ENCODE assay signal across 10 mouse cellular contexts in the genomic region with DNA sequence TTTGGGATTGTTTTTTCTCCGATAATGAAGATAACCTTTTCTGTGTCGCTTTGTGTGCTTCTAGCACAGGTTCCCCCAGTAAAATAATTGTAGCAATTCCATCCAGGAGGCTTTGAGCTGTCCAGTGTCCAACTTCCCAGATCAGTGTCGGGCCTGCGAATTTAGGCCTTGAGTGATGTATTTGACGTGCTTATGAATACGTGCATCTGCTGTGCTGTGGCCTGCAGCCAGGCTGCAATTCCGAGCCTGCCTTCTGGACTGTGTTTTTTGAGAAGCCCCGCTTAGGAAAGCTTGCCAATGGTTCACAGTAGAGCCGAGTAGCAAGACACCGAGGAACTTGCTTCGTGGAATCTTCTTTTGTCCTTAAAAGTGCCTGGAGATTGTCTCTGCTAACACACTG.
A peak's percentile ranks its signal among the peaks of the same experiment; 100 is the strongest.
DNase-seq lines count a peak whose midpoint lies in the region; ATAC-seq and TF ChIP-seq lines count a peak whose summit lies in the region.
"Had no signal": no experiment of that assay in that cellular context is flagged by ENCODE, and none has a peak within 500 bp of the region (broad histone marks: within the 10 kb centered on the region; RNA-seq: fewer than 3 reads in every experiment).

No protein-coding gene starts in this region.

- DNase-seq in heart, postnatal 4 days: peak; percentile 40
- no peak for DNase-seq in heart, postnatal 10 days
- peak; percentile 38 for DNase-seq in cerebellum, adult 8-10 months
- no peak for DNase-seq in adrenal gland, adult 8-10 months
- no peak for DNase-seq in kidney, adult 9 months
- no peak for DNase-seq in left cerebral cortex, adult 18-20 months (ENCODE audit: low spot score in 2 of 2)
- DNase-seq: gastrocnemius, postnatal 25 days; liver, embryonic 13.5 days had no signal

- no peak overlapping the region for H3K4me2 ChIP-seq in intestine, embryonic 16.5 days (ENCODE audit: low read depth, low read length)
- H3K4me2 ChIP-seq: liver, embryonic 13.5 days had no signal

- intact Hi-C loops in heart, postnatal 10 days (cut with DNase I): no loop called here

- 57% methylated on average over 11 of the region's 11 CpGs for WGBS in intestine, embryonic 16.5 days

- no peak for TF ChIP-seq CTCF in ES-Bruce4 (IDR thresholded peaks at IDR 0.05; ENCODE audit: low read depth, low read length)

- H3K36me3 ChIP-seq in ES-Bruce4 (ENCODE audit: control insufficient read depth, insufficient read depth, low read length, poor library complexity, severe bottlenecking): no peaks in the 10 kb centered on the region
- H3K36me3 ChIP-seq in intestine, embryonic 16.5 days (ENCODE audit: control insufficient read depth, insufficient read depth, low read length): no peaks in the 10 kb centered on the region
- H3K36me3 ChIP-seq: liver, embryonic 13.5 days had no signal

- TF ChIP-seq EP300 in ES-Bruce4 (IDR thresholded peaks at IDR 0.05; ENCODE audit: insufficient read depth, low read depth, low read length): no peak

- H3K4me3 ChIP-seq in ES-Bruce4 (ENCODE audit: low read depth, low read length): no peak overlapping the region
- no peak overlapping the region for H3K4me3 ChIP-seq in intestine, embryonic 16.5 days (ENCODE audit: low read length)
- H3K4me3 ChIP-seq: liver, embryonic 13.5 days had no signal

- no peaks in the 10 kb centered on the region for H3K27me3 ChIP-seq in ES-Bruce4 (ENCODE audit: control insufficient read depth, insufficient read depth, low read length, poor library complexity, severe bottlenecking)
- H3K27me3 ChIP-seq in intestine, embryonic 16.5 days (replicated peaks; ENCODE audit: control insufficient read depth, insufficient read depth, low read length): no peaks in the 10 kb centered on the region
- H3K27me3 ChIP-seq: liver, embryonic 13.5 days had no signal

- H3K9me3 ChIP-seq in ES-Bruce4 (replicated peaks; ENCODE audit: control insufficient read depth, insufficient read depth, low read length, poor library complexity, severe bottlenecking): no peaks in the 10 kb centered on the region
- H3K9me3 ChIP-seq in intestine, embryonic 16.5 days (ENCODE audit: control insufficient read depth, low read length): no peaks in the 10 kb centered on the region
- H3K9me3 ChIP-seq: liver, embryonic 13.5 days had no signal

- H3K9ac ChIP-seq in ES-Bruce4 (ENCODE audit: low read depth, poor library complexity, severe bottlenecking): no peak overlapping the region
- H3K9ac ChIP-seq in intestine, embryonic 16.5 days (ENCODE audit: low read depth, low read length): no peak overlapping the region
- H3K9ac ChIP-seq: liver, embryonic 13.5 days had no signal

- H3K4me1 ChIP-seq in ES-Bruce4 (ENCODE audit: control insufficient read depth, insufficient read depth, low read length): peaks cover 23% of the 10 kb centered on the region
- peaks cover 3% of the 10 kb centered on the region for H3K4me1 ChIP-seq in intestine, embryonic 16.5 days (ENCODE audit: control insufficient read depth, insufficient read depth, low read length)

- ATAC-seq in intestine, embryonic 16.5 days: 0 out of 2 replicates have a peak, but pooled peaks have one; percentile 34

- no peak for TF ChIP-seq POLR2A in ES-Bruce4 (IDR thresholded peaks at IDR 0.05; ENCODE audit: insufficient read depth, low read length)

- peak overlapping the region; percentile 63; the same call in 1 of the 2 replicates for H3K27ac ChIP-seq in ES-Bruce4 (ENCODE audit: insufficient read depth, low read length)
- peak overlapping the region; percentile 25 for H3K27ac ChIP-seq in intestine, embryonic 16.5 days (ENCODE audit: low read length)
- H3K27ac ChIP-seq: liver, embryonic 13.5 days had no signal

Comparison
In these comparisons a context has a peak if more than half of its experiments do, and no peak if none do; other contexts are left out.
1. DNase-seq: peak in heart, postnatal 4 days (single experiment) and cerebellum, adult 8-10 months (single experiment); none in heart, postnatal 10 days (0 of 2), adrenal gland, adult 8-10 months (single experiment), kidney, adult 9 months (single experiment) and left cerebral cortex, adult 18-20 months (0 of 2).